Mouse (Mus musculus) intestine, embryonic 16.5 days (tissue): ENCODE data around the gene Pck1. TPM values are rescaled to one million over a fixed set of nuclear protein-coding genes. Genes with fewer than 3 reads are reported as not detected.
"Not testable (repeated sequence)": the region's sequence is repeated elsewhere in the genome, so short reads cannot be mapped to it uniquely, and the experiment has no call there.

Experiments used
- ATAC-seq: fragments of 200-750 bp; cut with Nextera tagmentation; 2 replicates; pipeline ENCODE4 v1.8.0; 2017; ENCODE audit warnings: moderate TSS enrichment, moderate library complexity
- H3K27ac ChIP-seq: fragments of 300-500 bp; sonication (generic); 2 replicates; pipeline ENCODE4 v1.5.1; 2014; ENCODE audit warnings: mild to moderate bottlenecking, low read length
- H3K27me3 ChIP-seq: fragments of 300-500 bp; sonication (generic); replicated peaks from 2 replicates; pipeline ENCODE4 v1.6.1; 2014; ENCODE audit warnings: low read length, control low read depth, mixed read lengths; ENCODE audit not compliant: control insufficient read depth, insufficient read depth
- H3K36me3 ChIP-seq: fragments of 300-500 bp; sonication (generic); 2 replicates; pipeline ENCODE4 v1.6.1; 2014; ENCODE audit warnings: low read length, control low read depth; ENCODE audit not compliant: control insufficient read depth, insufficient read depth
- H3K4me1 ChIP-seq: fragments of 300-500 bp; sonication (generic); 2 replicates; pipeline ENCODE4 v1.6.1; 2014; ENCODE audit warnings: low read length, control low read depth, mixed read lengths; ENCODE audit not compliant: control insufficient read depth, insufficient read depth
- H3K4me2 ChIP-seq: fragments of 300-500 bp; sonication (generic); 2 replicates; pipeline ENCODE4 v1.6.1; 2014; ENCODE audit warnings: low read depth, low read length, control low read depth
- H3K4me3 ChIP-seq: fragments of 300-500 bp; sonication (generic); 2 replicates; pipeline ENCODE4 v1.5.1; 2014; ENCODE audit warnings: mild to moderate bottlenecking, low read length
- H3K9ac ChIP-seq: fragments of 300-500 bp; sonication (generic); 2 replicates; pipeline ENCODE4 v1.6.1; 2014; ENCODE audit warnings: low read depth, low read length
- H3K9me3 ChIP-seq: fragments of 300-500 bp; sonication (generic); 2 replicates; pipeline ENCODE4 v1.6.1; 2016; ENCODE audit warnings: low read length, control low read depth; ENCODE audit not compliant: control insufficient read depth
- WGBS: fragments of 180-500 bp; shearing (Covaris S2); extraction: QIAGEN DNeasy Blood & Tissue Kit; methylation state at CpG from one replicate; pipeline ENCODE4 v1.1.7; 2014; 5-methylcytosine and 5-hydroxymethylcytosine counted together
- polyA plus RNA-seq: library from polyadenylated mRNA; unstranded; fragments of >200 nt; fragmentation: Nextera tagmentation; extraction: Ambion mirVana; gene quantifications from 2 replicates; pipeline ENCODE4 v1.2.1, GENCODE M21; 2015

The Pck1 gene
- 14.0 and 19.7 TPM in 2 replicates for polyA plus RNA-seq

- H3K9me3 ChIP-seq: no peaks in the 10 kb centered on the region
- H3K27me3 ChIP-seq: no peaks in the 10 kb centered on the region
- no peaks in the 10 kb centered on the region for H3K36me3 ChIP-seq
- H3K4me3 ChIP-seq: peak within 1 kb of the TSS; percentile 31
- peaks cover 33% of the 10 kb centered on the region for H3K4me1 ChIP-seq
- peak within 1 kb of the TSS; percentile 75 for H3K27ac ChIP-seq
- 50% methylated on average over 13 of the region's 13 CpGs for WGBS
- peak; percentile 93 for ATAC-seq
- peak within 1 kb of the TSS; percentile 56 for H3K9ac ChIP-seq
- peak within 1 kb of the TSS; percentile 28 for H3K4me2 ChIP-seq
These were observed at the start of gene Pck1 for GRCm38 (mm10) chr2:173152436-173153151. Gene Pck1, plus strand, starts transcription at chr2:173153048.

- WGBS: 82% methylated on average over 9 of the region's 9 CpGs
These were observed 46.4 kb upstream of the Pck1 start for GRCm38 (mm10) chr2:173106409-173106808.

GRCm38 (mm10) chr2:173106889-173107785 lies 45.7 kb upstream of the Pck1 start:
- peak; percentile 76 for ATAC-seq
- Histone ChIP-seq H3K9me3 (no peaks in the 10 kb centered on the region), H3K9ac (0 out of 2 replicates have a peak overlapping the region, but pooled peaks have one; percentile 0), H3K4me2 (0 out of 2 replicates have a peak overlapping the region, but pooled peaks have one; percentile 23), H3K27me3 (peaks cover 2% of the 10 kb centered on the region; the same call in 1 of the 2 replicates), H3K4me1 (peaks cover 3% of the 10 kb centered on the region; the same call in 1 of the 2 replicates), H3K4me3 (no peak overlapping the region), H3K36me3 (no peaks in the 10 kb centered on the region), H3K27ac (no peak overlapping the region)
- WGBS: 16% methylated on average over 14 of the region's 14 CpGs

More at GRCm38 (mm10) chr2:173106409-173106808, 46.4 kb upstream of the Pck1 start:
- no peak for ATAC-seq
- Histone ChIP-seq H3K4me3 (no peak overlapping the region), H3K4me1 (peaks cover 3% of the 10 kb centered on the region; the same call in 1 of the 2 replicates), H3K9ac (no peak overlapping the region), H3K27me3 (peaks cover 2% of the 10 kb centered on the region; the same call in 1 of the 2 replicates), H3K4me2 (no peak overlapping the region), H3K36me3 (no peaks in the 10 kb centered on the region), H3K27ac (no peak overlapping the region), H3K9me3 (no peaks in the 10 kb centered on the region)

GRCm38 (mm10) chr2:173108509-173109190 lies 44.2 kb upstream of the Pck1 start:
- Histone ChIP-seq H3K27me3 (peaks cover 2% of the 10 kb centered on the region; the same call in 1 of the 2 replicates), H3K36me3 (no peaks in the 10 kb centered on the region), H3K4me3 (no peak overlapping the region), H3K9ac (no peak overlapping the region), H3K27ac (peak overlapping the region; percentile 72), H3K4me2 (no peak overlapping the region), H3K4me1 (peaks cover 3% of the 10 kb centered on the region; the same call in 1 of the 2 replicates), H3K9me3 (no peaks in the 10 kb centered on the region)
- WGBS: 43% methylated on average over 6 of the region's 6 CpGs
- ATAC-seq: peak; percentile 69

- Histone ChIP-seq H3K27me3 (peaks cover 2% of the 10 kb centered on the region; the same call in 1 of the 2 replicates), H3K27ac (peak overlapping the region; percentile 72), H3K4me2 (no peak overlapping the region), H3K4me1 (peaks cover 3% of the 10 kb centered on the region; the same call in 1 of the 2 replicates), H3K9me3 (no peaks in the 10 kb centered on the region), H3K4me3 (no peak overlapping the region), H3K9ac (no peak overlapping the region), H3K36me3 (no peaks in the 10 kb centered on the region)
- ATAC-seq: no peak
- WGBS: 93% methylated on average over 7 of the region's 7 CpGs
These were observed 43.3 kb upstream of the Pck1 start for GRCm38 (mm10) chr2:173109510-173109909.

GRCm38 (mm10) chr2:173110571-173110970 lies 42.3 kb upstream of the Pck1 start:
- H3K27ac ChIP-seq: no peak overlapping the region
- H3K4me2 ChIP-seq: no peak overlapping the region
- ATAC-seq: no peak
- H3K4me3 ChIP-seq: no peak overlapping the region
- 91% methylated on average over 9 of the region's 9 CpGs for WGBS
- no peaks in the 10 kb centered on the region for H3K9me3 ChIP-seq
- H3K27me3 ChIP-seq: peaks cover 2% of the 10 kb centered on the region; the same call in 1 of the 2 replicates
- no peaks in the 10 kb centered on the region for H3K36me3 ChIP-seq
- peaks cover 3% of the 10 kb centered on the region; the same call in 1 of the 2 replicates for H3K4me1 ChIP-seq
- no peak overlapping the region for H3K9ac ChIP-seq

- H3K9me3 ChIP-seq, H3K36me3 ChIP-seq, H3K4me3 ChIP-seq, H3K4me1 ChIP-seq, H3K4me2 ChIP-seq, H3K27me3 ChIP-seq, H3K27ac ChIP-seq, ATAC-seq, H3K9ac ChIP-seq: not testable (repeated sequence)
- WGBS: 64% methylated on average over 3 of the region's 3 CpGs
These were observed 39.1 kb upstream of the Pck1 start for GRCm38 (mm10) chr2:173113796-173114195.

- Histone ChIP-seq H3K27ac (no peak within 1 kb of the TSS), H3K9me3 (no peaks in the 10 kb centered on the region), H3K4me3 (no peak within 1 kb of the TSS), H3K9ac (no peak within 1 kb of the TSS), H3K36me3 (no peaks in the 10 kb centered on the region), H3K4me1 (no peaks in the 10 kb centered on the region), H3K4me2 (no peak within 1 kb of the TSS), H3K27me3 (0 out of 2 replicates have a peak, but pooled peaks cover 2% of the 10 kb centered on the region)
- peak; percentile 26; the same call in 1 of the 2 replicates for ATAC-seq
- 89% methylated on average over 35 of the region's 35 CpGs for WGBS
These were observed 33.6 kb upstream of the Pck1 start, which contains the start of gene Ctcfl for GRCm38 (mm10) chr2:173119023-173119944. Gene Ctcfl, minus strand, starts transcription at chr2:173119525.
